Mouse (Mus musculus) MEL (cell line): ENCODE measurements around the gene Grm7.

Source experiments
- CTCF ChIP-seq, 3 experiments: IDR thresholded peaks in 2 of 3; conservative IDR thresholded peaks in 1 of 3; 2 replicates each; pipeline ENCODE4 v1.5.1; 2011 to 2012; ENCODE audit warnings: low read length in 3 of 3, low read depth in 2 of 3, mild to moderate bottlenecking in 2 of 3, improper control_type of control experiment in 1 of 3, inconsistent platforms in 1 of 3, mixed read lengths in 1 of 3, moderate library complexity in 1 of 3; ENCODE audit not compliant: control insufficient read depth in 1 of 3, insufficient read depth in 1 of 3, poor library complexity in 1 of 3, severe bottlenecking in 1 of 3
- NELFE ChIP-seq: IDR thresholded peaks from 2 replicates; pipeline ENCODE4 v1.6.1; 2011; ENCODE audit warnings: low read depth, low read length, improper control_type of control experiment
- POLR2A ChIP-seq, 2 experiments: IDR thresholded peaks; 2 replicates each; pipeline ENCODE4 v1.6.1; 2011 to 2012; ENCODE audit warnings: low read length in 2 of 2, mild to moderate bottlenecking in 2 of 2, control low read depth in 1 of 2, improper control_type of control experiment in 1 of 2, low read depth in 1 of 2, moderate library complexity in 1 of 2; ENCODE audit not compliant: control insufficient read depth in 1 of 2, insufficient read depth in 1 of 2, poor library complexity in 1 of 2
- RAD21 ChIP-seq: IDR thresholded peaks from 2 replicates; pipeline ENCODE4 v1.6.1; 2011; ENCODE audit warnings: mild to moderate bottlenecking, low read depth, low read length, improper control_type of control experiment
- TBP ChIP-seq: IDR thresholded peaks from 2 replicates; pipeline ENCODE4 v1.8.0; 2011; ENCODE audit warnings: low read depth, low read length, improper control_type of control experiment
- ZNF384 ChIP-seq: IDR thresholded peaks from 2 replicates; pipeline ENCODE4 v1.6.1; 2012; ENCODE audit warnings: low read depth, mild to moderate bottlenecking, inconsistent platforms, low read length, improper control_type of control experiment

DNA sequence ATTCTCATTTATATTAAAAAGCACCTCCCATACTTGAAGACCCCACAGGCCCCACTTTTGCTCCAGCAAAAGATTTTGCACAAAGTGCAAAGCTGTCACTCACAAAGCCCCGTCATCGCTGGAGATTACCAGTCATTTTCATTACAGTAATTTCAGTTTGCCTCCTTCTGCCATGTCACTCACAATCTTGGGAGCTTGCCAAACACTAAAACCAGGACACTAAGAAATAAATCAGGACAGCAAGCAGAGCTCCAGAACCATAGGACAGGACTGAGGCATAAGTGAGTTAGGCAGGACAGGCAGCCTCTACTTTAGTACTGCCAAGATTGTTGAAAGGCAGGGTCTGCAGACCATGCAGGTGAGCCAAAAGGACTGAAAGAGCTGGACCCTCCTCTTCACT is 884.6 kb downstream of the Grm7 start:
- TF ChIP-seq CTCF (IDR thresholded peaks at IDR 0.05 in 2 of 3, conservative IDR thresholded peaks at IDR 0.05 in 1 of 3; ENCODE audit: control insufficient read depth in 1 of 3, insufficient read depth in 1 of 3, low read depth in 2 of 3, low read length in 3 of 3, poor library complexity in 1 of 3, severe bottlenecking in 1 of 3), result no peak
- no peak for TF ChIP-seq RAD21
- no peak for TF ChIP-seq TBP
- no peak for TF ChIP-seq ZNF384
- TF ChIP-seq POLR2A (IDR thresholded peaks at IDR 0.05; ENCODE audit: control insufficient read depth in 1 of 2, insufficient read depth in 1 of 2, low read depth in 1 of 2, low read length in 2 of 2, poor library complexity in 1 of 2), result no peak
- TF ChIP-seq NELFE, result no peak
